Mouse (Mus musculus): Measurements from ENCODE around the gene Slc22a20. TPM values are rescaled to one million over a fixed set of nuclear protein-coding genes. Genes with fewer than 3 reads are reported as not detected.

Gene Slc22a20
- polyA plus RNA-seq, 1 experiment, result not detected

- Histone ChIP-seq H3K36me3 (ENCODE audit: control insufficient read depth, insufficient read depth, low read length, poor library complexity, severe bottlenecking) (peaks cover 16% of the 10 kb centered on the region), H3K27ac (ENCODE audit: insufficient read depth, low read length) (no peak overlapping the region), H3K9me3 (replicated peaks; ENCODE audit: control insufficient read depth, insufficient read depth, low read length, poor library complexity, severe bottlenecking) (no peaks in the 10 kb centered on the region), H3K4me1 (ENCODE audit: control insufficient read depth, insufficient read depth, low read length) (no peaks in the 10 kb centered on the region), H3K9ac (ENCODE audit: low read depth, poor library complexity, severe bottlenecking) (no peak overlapping the region), H3K4me3 (ENCODE audit: low read depth, low read length) (no peak overlapping the region), H3K27me3 (ENCODE audit: control insufficient read depth, insufficient read depth, low read length, poor library complexity, severe bottlenecking) (no peaks in the 10 kb centered on the region)
- TF ChIP-seq POLR2A (IDR thresholded peaks at IDR 0.05; ENCODE audit: insufficient read depth, low read length) (no peak), CTCF (IDR thresholded peaks at IDR 0.05; ENCODE audit: low read depth, low read length) (no peak), EP300 (IDR thresholded peaks at IDR 0.05; ENCODE audit: insufficient read depth, low read depth, low read length) (no peak)
These were observed 47.4 kb downstream of the Slc22a20 start for GRCm38 (mm10) chr19:5938516-5938915.

- Histone ChIP-seq H3K27ac (ENCODE audit: insufficient read depth, low read length) (no peak overlapping the region), H3K36me3 (ENCODE audit: control insufficient read depth, insufficient read depth, low read length, poor library complexity, severe bottlenecking) (peaks cover 10% of the 10 kb centered on the region), H3K27me3 (ENCODE audit: control insufficient read depth, insufficient read depth, low read length, poor library complexity, severe bottlenecking) (no peaks in the 10 kb centered on the region), H3K4me1 (ENCODE audit: control insufficient read depth, insufficient read depth, low read length) (no peaks in the 10 kb centered on the region), H3K4me3 (ENCODE audit: low read depth, low read length) (no peak overlapping the region), H3K9ac (ENCODE audit: low read depth, poor library complexity, severe bottlenecking) (no peak overlapping the region), H3K9me3 (replicated peaks; ENCODE audit: control insufficient read depth, insufficient read depth, low read length, poor library complexity, severe bottlenecking) (no peaks in the 10 kb centered on the region)
- TF ChIP-seq CTCF (IDR thresholded peaks at IDR 0.05; ENCODE audit: low read depth, low read length), result no peak
- TF ChIP-seq POLR2A (IDR thresholded peaks at IDR 0.05; ENCODE audit: insufficient read depth, low read length), result no peak
- TF ChIP-seq EP300 (IDR thresholded peaks at IDR 0.05; ENCODE audit: insufficient read depth, low read depth, low read length), result no peak
These were observed 48.0 kb downstream of the Slc22a20 start for GRCm38 (mm10) chr19:5937836-5938406.

DNA sequence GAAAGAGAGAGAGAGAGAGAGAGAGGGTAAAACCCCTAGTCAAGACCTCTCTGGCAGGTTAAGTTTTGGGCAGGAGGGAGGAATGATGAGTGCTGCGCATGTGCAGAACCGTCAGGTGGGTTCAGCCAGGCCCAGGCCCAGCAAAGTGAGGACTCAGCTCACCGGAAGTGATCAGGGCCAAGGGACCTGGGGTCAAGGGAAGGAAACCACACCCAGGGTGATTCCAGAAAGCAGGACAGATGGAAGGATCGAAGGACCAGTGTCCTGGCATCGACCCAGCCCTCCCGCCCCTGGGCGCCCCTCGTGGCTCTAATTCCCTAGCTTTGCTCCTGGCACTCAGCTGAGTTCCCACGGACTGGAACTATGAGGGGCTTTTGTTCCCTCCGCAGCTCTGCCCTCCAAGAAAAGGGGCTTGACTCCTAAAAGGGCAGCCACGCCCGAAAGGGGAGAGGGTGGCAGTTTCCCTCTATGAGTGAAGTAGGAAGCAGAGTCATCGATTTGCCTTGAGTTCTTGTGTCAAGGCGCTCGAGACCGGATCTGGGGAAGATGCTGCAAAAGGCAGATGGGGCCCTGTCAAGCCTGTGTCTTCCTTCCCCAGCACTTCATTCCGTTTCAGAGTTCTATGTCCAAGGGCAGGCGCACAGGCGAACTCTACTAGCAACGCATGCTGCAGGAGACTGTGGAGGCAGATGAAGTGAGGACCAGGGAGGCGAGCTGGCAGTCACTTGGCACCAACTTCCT lies 48.7 kb downstream of the Slc22a20 start:
- H3K27ac ChIP-seq (ENCODE audit: insufficient read depth, low read length), result no peak overlapping the region
- H3K9ac ChIP-seq (ENCODE audit: low read depth, poor library complexity, severe bottlenecking), result no peak overlapping the region

GRCm38 (mm10) chr19:5935691-5936090 lies 50.3 kb downstream of the Slc22a20 start:
- H3K9ac ChIP-seq (ENCODE audit: low read depth, poor library complexity, severe bottlenecking), result no peak overlapping the region
- no peaks in the 10 kb centered on the region for H3K9me3 ChIP-seq (replicated peaks; ENCODE audit: control insufficient read depth, insufficient read depth, low read length, poor library complexity, severe bottlenecking)
- no peaks in the 10 kb centered on the region for H3K36me3 ChIP-seq (ENCODE audit: control insufficient read depth, insufficient read depth, low read length, poor library complexity, severe bottlenecking)
- H3K4me3 ChIP-seq (ENCODE audit: low read depth, low read length), result no peak overlapping the region
- no peaks in the 10 kb centered on the region for H3K27me3 ChIP-seq (ENCODE audit: control insufficient read depth, insufficient read depth, low read length, poor library complexity, severe bottlenecking)
- no peaks in the 10 kb centered on the region for H3K4me1 ChIP-seq (ENCODE audit: control insufficient read depth, insufficient read depth, low read length)
- no peak for TF ChIP-seq POLR2A (IDR thresholded peaks at IDR 0.05; ENCODE audit: insufficient read depth, low read length)
- H3K27ac ChIP-seq (ENCODE audit: insufficient read depth, low read length), result no peak overlapping the region

More for the DNA sequence above, 48.7 kb downstream of the Slc22a20 start:
- TF ChIP-seq EP300 (IDR thresholded peaks at IDR 0.05; ENCODE audit: insufficient read depth, low read depth, low read length) (no peak), POLR2A (IDR thresholded peaks at IDR 0.05; ENCODE audit: insufficient read depth, low read length) (no peak), CTCF (IDR thresholded peaks at IDR 0.05; ENCODE audit: low read depth, low read length) (no peak)
- H3K36me3 ChIP-seq (ENCODE audit: control insufficient read depth, insufficient read depth, low read length, poor library complexity, severe bottlenecking), result peaks cover 8% of the 10 kb centered on the region
- no peak overlapping the region for H3K4me3 ChIP-seq (ENCODE audit: low read depth, low read length)
- no peaks in the 10 kb centered on the region for H3K9me3 ChIP-seq (replicated peaks; ENCODE audit: control insufficient read depth, insufficient read depth, low read length, poor library complexity, severe bottlenecking)
- no peaks in the 10 kb centered on the region for H3K27me3 ChIP-seq (ENCODE audit: control insufficient read depth, insufficient read depth, low read length, poor library complexity, severe bottlenecking)
- H3K4me1 ChIP-seq (ENCODE audit: control insufficient read depth, insufficient read depth, low read length), result no peaks in the 10 kb centered on the region

- H3K9ac ChIP-seq (ENCODE audit: low read depth, poor library complexity, severe bottlenecking), result no peak overlapping the region
- no peaks in the 10 kb centered on the region for H3K27me3 ChIP-seq (ENCODE audit: control insufficient read depth, insufficient read depth, low read length, poor library complexity, severe bottlenecking)
- H3K9me3 ChIP-seq (replicated peaks; ENCODE audit: control insufficient read depth, insufficient read depth, low read length, poor library complexity, severe bottlenecking), result no peaks in the 10 kb centered on the region
- H3K4me3 ChIP-seq (ENCODE audit: low read depth, low read length), result no peak overlapping the region
- TF ChIP-seq CTCF (IDR thresholded peaks at IDR 0.05; ENCODE audit: low read depth, low read length), result no peak
- no peak for TF ChIP-seq POLR2A (IDR thresholded peaks at IDR 0.05; ENCODE audit: insufficient read depth, low read length)
- no peak for TF ChIP-seq EP300 (IDR thresholded peaks at IDR 0.05; ENCODE audit: insufficient read depth, low read depth, low read length)
- no peaks in the 10 kb centered on the region for H3K4me1 ChIP-seq (ENCODE audit: control insufficient read depth, insufficient read depth, low read length)
- H3K36me3 ChIP-seq (ENCODE audit: control insufficient read depth, insufficient read depth, low read length, poor library complexity, severe bottlenecking), result no peaks in the 10 kb centered on the region
- no peak overlapping the region for H3K27ac ChIP-seq (ENCODE audit: insufficient read depth, low read length)
These were observed 50.7 kb downstream of the Slc22a20 start for GRCm38 (mm10) chr19:5935266-5935665.

Measured in ES-Bruce4 (cell line).